Mouse (Mus musculus) cerebellum, adult 2 months (tissue): ENCODE measurements around the gene Rorc. TPM values are rescaled to one million over a fixed set of nuclear protein-coding genes. Genes with fewer than 3 reads are reported as not detected.
A peak's percentile ranks its signal among the peaks of the same experiment; 100 is the strongest.

ENCODE experiments used
- DNase-seq, 2 experiments: peaks; one replicate each; pipeline ENCODE4 v3.0.0; 2021
- H3K27ac ChIP-seq: fragments of 200-500 bp; 2 replicates; pipeline ENCODE4 v1.5.1; 2012; ENCODE audit warnings: low read length, control low read depth, inconsistent platforms; ENCODE audit not compliant: insufficient read depth
- H3K27me3 ChIP-seq: fragments of 200-500 bp; 2 replicates; pipeline ENCODE4 v1.6.1; 2012; ENCODE audit warnings: inconsistent platforms, mild to moderate bottlenecking, low read length, moderate library complexity; ENCODE audit not compliant: control insufficient read depth, insufficient read depth
- H3K4me1 ChIP-seq: fragments of 200-500 bp; 2 replicates; pipeline ENCODE4 v1.6.1; 2011; ENCODE audit warnings: low read length; ENCODE audit not compliant: control insufficient read depth, insufficient read depth
- H3K4me3 ChIP-seq: fragments of 200-500 bp; replicated peaks from 2 replicates; pipeline ENCODE3; 2011; ENCODE audit warnings: mild to moderate bottlenecking, low read depth, low read length, control low read depth; ENCODE audit not compliant: insufficient read depth
- CTCF ChIP-seq: fragments of 200-500 bp; IDR thresholded peaks from 2 replicates; pipeline ENCODE4 v1.5.1; 2011; ENCODE audit warnings: low read depth, mild to moderate bottlenecking, control low read depth, low read length, moderate library complexity, borderline replicate concordance; ENCODE audit not compliant: insufficient read depth
- POLR2A ChIP-seq: fragments of 200-500 bp; IDR thresholded peaks from 2 replicates; pipeline ENCODE4 v1.6.1; 2011; ENCODE audit warnings: low read length, control low read depth, borderline replicate concordance; ENCODE audit not compliant: insufficient read depth
- WGBS: fragments of 180-500 bp; shearing (Covaris S2); methylation state at CpG from one replicate; pipeline ENCODE4 v1.1.7; 2018; 5-methylcytosine and 5-hydroxymethylcytosine counted together
- polyA plus RNA-seq: library from polyadenylated mRNA; depleted of rRNA; stranded (reverse); fragments of >200 nt; gene quantifications from 2 replicates; pipeline ENCODE4 v1.2.3, GENCODE M21; 2012

The Rorc gene
- polyA plus RNA-seq, 1 experiment = 20.9 TPM

GRCm38 (mm10) chr3:94389420-94389819 is 16.8 kb downstream of the Rorc start:
- Histone ChIP-seq H3K27me3 (no peaks in the 10 kb centered on the region), H3K4me3 (no peak overlapping the region), H3K4me1 (no peaks in the 10 kb centered on the region), H3K27ac (no peak overlapping the region)
- 95% methylated on average over 16 of the region's 16 CpGs for WGBS
- TF ChIP-seq POLR2A (no peak), CTCF (no peak)
- DNase-seq = no peak

GRCm38 (mm10) chr3:94391001-94391400 is 18.4 kb downstream of the Rorc start:
- no peak for DNase-seq
- no peak overlapping the region for H3K27ac ChIP-seq
- H3K4me3 ChIP-seq = no peak overlapping the region
- H3K27me3 ChIP-seq = no peaks in the 10 kb centered on the region
- TF ChIP-seq POLR2A (no peak), CTCF (no peak)
- 26% methylated on average over 5 of the region's 5 CpGs for WGBS
- H3K4me1 ChIP-seq = no peaks in the 10 kb centered on the region

- no peak for DNase-seq
- TF ChIP-seq CTCF (no peak), POLR2A (no peak)
Measured at GRCm38 (mm10) chr3:94392128-94392527, 19.5 kb downstream of the Rorc start.

GRCm38 (mm10) chr3:94393049-94393448 is 20.5 kb downstream of the Rorc start:
- no peak for DNase-seq

More at GRCm38 (mm10) chr3:94392128-94392527, 19.5 kb downstream of the Rorc start:
- WGBS = 86% methylated on average over 2 of the region's 2 CpGs
- Histone ChIP-seq H3K4me3 (no peak overlapping the region), H3K27me3 (no peaks in the 10 kb centered on the region), H3K4me1 (no peaks in the 10 kb centered on the region), H3K27ac (no peak overlapping the region)

GRCm38 (mm10) chr3:94396336-94396735 is 23.7 kb downstream of the Rorc start:
- no peaks in the 10 kb centered on the region for H3K27me3 ChIP-seq
- peaks cover 4% of the 10 kb centered on the region; the same call in 1 of the 2 replicates for H3K4me1 ChIP-seq
- 100% methylated on average over 1 of the region's 1 CpGs for WGBS
- no peak for DNase-seq
- no peak overlapping the region for H3K27ac ChIP-seq
- no peak overlapping the region for H3K4me3 ChIP-seq
- TF ChIP-seq POLR2A = no peak
- no peak for TF ChIP-seq CTCF

More at GRCm38 (mm10) chr3:94393049-94393448, 20.5 kb downstream of the Rorc start:
- 33% methylated on average over 4 of the region's 4 CpGs for WGBS
- no peak overlapping the region for H3K27ac ChIP-seq
- TF ChIP-seq CTCF (no peak), POLR2A (no peak)
- no peaks in the 10 kb centered on the region for H3K4me1 ChIP-seq
- no peak overlapping the region for H3K4me3 ChIP-seq
- H3K27me3 ChIP-seq = no peaks in the 10 kb centered on the region

GRCm38 (mm10) chr3:94396851-94397250 is 24.3 kb downstream of the Rorc start:
- H3K4me1 ChIP-seq = peaks cover 4% of the 10 kb centered on the region; the same call in 1 of the 2 replicates
- 91% methylated on average over 4 of the region's 4 CpGs for WGBS
- no peaks in the 10 kb centered on the region for H3K27me3 ChIP-seq
- no peak for DNase-seq
- H3K27ac ChIP-seq = no peak overlapping the region
- H3K4me3 ChIP-seq = no peak overlapping the region
- TF ChIP-seq POLR2A (no peak), CTCF (no peak)

- Histone ChIP-seq H3K27me3 (no peaks in the 10 kb centered on the region), H3K27ac (no peak within 1 kb of the TSS), H3K4me3 (peak within 1 kb of the TSS; percentile 52), H3K4me1 (peaks cover 4% of the 10 kb centered on the region; the same call in 1 of the 2 replicates)
- TF ChIP-seq POLR2A (no peak), CTCF (no peak)
- no peak for DNase-seq
- WGBS = 84% methylated on average over 6 of the region's 6 CpGs
Measured at GRCm38 (mm10) chr3:94398217-94398616, 25.6 kb downstream of the Rorc start, which contains the start of gene Lingo4. Lingo4 (plus strand) TSS chr3:94398517.

- H3K27me3 ChIP-seq = no peaks in the 10 kb centered on the region
- DNase-seq = peak; percentile 34 to 40
- H3K27ac ChIP-seq = no peak overlapping the region
- H3K4me1 ChIP-seq = peaks cover 4% of the 10 kb centered on the region; the same call in 1 of the 2 replicates
- TF ChIP-seq CTCF (0 out of 2 replicates have a peak, but pooled peaks have one; percentile 1), POLR2A (no peak)
- whole genome bisulfite sequencing = 2% methylated on average over 20 of the region's 20 CpGs
- peak overlapping the region; percentile 52 for H3K4me3 ChIP-seq
Measured at GRCm38 (mm10) chr3:94398943-94399481, 26.4 kb downstream of the Rorc start.
